Mouse (Mus musculus) WW6 (cell line): Measurements from ENCODE around the gene Exog.

ENCODE experiments used
- DNase-seq: peaks from one replicate; pipeline ENCODE4 v3.0.0-alpha.2; 2013; ENCODE audit warnings: low read depth, low spot score

Gene Exog

GRCm38 (mm10) chr9:119504981-119505658 is 60.4 kb downstream of the Exog start:
- DNase-seq: peak; percentile 16

GRCm38 (mm10) chr9:119510902-119511301 is 66.2 kb downstream of the Exog start:
- DNase-seq: no peak

GRCm38 (mm10) chr9:119512993-119513392 is 68.2 kb downstream of the Exog start:
- DNase-seq: no peak

- DNase-seq: no peak
Observed at GRCm38 (mm10) chr9:119513816-119514215, 69.1 kb downstream of the Exog start.

GRCm38 (mm10) chr9:119514986-119515385 is 70.2 kb downstream of the Exog start:
- no peak for DNase-seq
